Mouse (Mus musculus) midbrain, embryonic 14.5 days (tissue): ENCODE data around the gene Slc25a38. TPM values are rescaled to one million over a fixed set of nuclear protein-coding genes. Genes with fewer than 3 reads are reported as not detected.

Experiments
- polyA plus RNA-seq: library from polyadenylated mRNA; unstranded; fragments of >200 nt; fragmentation: Nextera tagmentation; extraction: Ambion mirVana; gene quantifications from 2 replicates; pipeline ENCODE4 v1.2.1, GENCODE M21; 2014

The Slc25a38 gene
- polyA plus RNA-seq, 1 experiment from 2014 or later, result 36.8 TPM

Other genes starting within 250 kb of the Slc25a38 start
- gene Wdr48, start 215.5 kb upstream of the Slc25a38 start, polyA plus RNA-seq, result 65.5 and 75.6 TPM in 2 replicates
- gene Gorasp1, start 172.8 kb upstream of the Slc25a38 start, polyA plus RNA-seq, result 25.2 and 31.7 TPM in 2 replicates
- gene Ttc21a, start 172.8 kb upstream of the Slc25a38 start, polyA plus RNA-seq, result 0.45 and 0.49 TPM in 2 replicates
- gene Csrnp1, start 125.7 kb upstream of the Slc25a38 start, polyA plus RNA-seq, result 0.67 and 2.2 TPM in 2 replicates
- not detected in 2 replicates for gene Xirp1, start 86.8 kb upstream of the Slc25a38 start, polyA plus RNA-seq
- gene Cx3cr1, start 40.5 kb upstream of the Slc25a38 start, polyA plus RNA-seq, result 3.4 and 5.0 TPM in 2 replicates
- gene Ccr8, start 18.3 kb upstream of the Slc25a38 start, polyA plus RNA-seq, result not detected in 2 replicates
- 1,176 and 1,335 TPM in 2 replicates for gene Rpsa, start 17.3 kb downstream of the Slc25a38 start, polyA plus RNA-seq
- gene Mobp, start 39.3 kb downstream of the Slc25a38 start, polyA plus RNA-seq, result not detected in 2 replicates
- 3.8 and 5.4 TPM in 2 replicates for gene Myrip, start 191.1 kb downstream of the Slc25a38 start, polyA plus RNA-seq